Mouse (Mus musculus) heart, adult 9 months (tissue): ENCODE measurements around the gene Zswim4.

Source experiments
- DNase-seq, 2 experiments: peaks; one replicate each; pipeline ENCODE4 v3.0.0; 2022; ENCODE audit warnings: low spot score in 2 of 2

Gene Zswim4

GRCm38 (mm10) chr8:84223322-84224029 lies 13.4 kb downstream of the Zswim4 start:
- DNase-seq: no peak

- DNase-seq: peak in 1 of 2 experiments; percentile 47
These were observed 14.2 kb downstream of the Zswim4 start for GRCm38 (mm10) chr8:84222566-84223165.

- DNase-seq: peak in 1 of 2 experiments; percentile 40
These were observed 16.8 kb downstream of the Zswim4 start for GRCm38 (mm10) chr8:84220105-84220504.

- no peak for DNase-seq
These were observed 18.7 kb downstream of the Zswim4 start for GRCm38 (mm10) chr8:84218143-84218542.

GRCm38 (mm10) chr8:84217206-84217605 lies 19.6 kb downstream of the Zswim4 start:
- no peak for DNase-seq

GRCm38 (mm10) chr8:84213277-84213676 lies 23.6 kb downstream of the Zswim4 start:
- DNase-seq: no peak

GRCm38 (mm10) chr8:84211881-84212563 lies 24.8 kb downstream of the Zswim4 start:
- peak in 1 of 2 experiments; percentile 7 for DNase-seq

- DNase-seq: peak; percentile 40 to 62
These were observed 25.7 kb downstream of the Zswim4 start for GRCm38 (mm10) chr8:84211202-84211601.

GRCm38 (mm10) chr8:84210167-84210791 lies 26.6 kb downstream of the Zswim4 start:
- peak; percentile 66 to 85 for DNase-seq

GRCm38 (mm10) chr8:84208381-84209380 lies 28.2 kb downstream of the Zswim4 start:
- no peak for DNase-seq

GRCm38 (mm10) chr8:84207811-84208210 lies 29.0 kb downstream of the Zswim4 start:
- DNase-seq: peak; percentile 86 to 88

GRCm38 (mm10) chr8:84206666-84207065 lies 30.2 kb downstream of the Zswim4 start:
- DNase-seq: no peak

- no peak for DNase-seq
These were observed 31.8 kb downstream of the Zswim4 start for GRCm38 (mm10) chr8:84205073-84205472.

GRCm38 (mm10) chr8:84203975-84204772 lies 32.7 kb downstream of the Zswim4 start:
- peak; percentile 92 to 97 for DNase-seq

GRCm38 (mm10) chr8:84202938-84203917 lies 33.6 kb downstream of the Zswim4 start:
- peak; percentile 93 for DNase-seq

- DNase-seq: peak; percentile 73 to 76
These were observed 34.4 kb downstream of the Zswim4 start for GRCm38 (mm10) chr8:84202466-84202865.

GRCm38 (mm10) chr8:84201545-84202245 lies 35.2 kb downstream of the Zswim4 start:
- DNase-seq: peak; percentile 94 to 95
